Mouse (Mus musculus) layer of hippocampus, adult 18-20 months (tissue): ENCODE data around the gene Nckap5l. TPM values are rescaled to one million over a fixed set of nuclear protein-coding genes. Genes with fewer than 3 reads are reported as not detected.

Experiments used
- DNase-seq, 2 experiments: peaks; one replicate each; pipeline ENCODE4 v3.0.0; 2022; ENCODE audit warnings: low spot score in 2 of 2
- long read RNA-seq: library from polyadenylated mRNA; stranded (forward); transcript quantifications from one replicate; pipeline ENCODE4 v2.0.0, GENCODE M21; 2021
- total RNA-seq, 2 experiments: library from RNA; stranded (reverse); gene quantifications; 2 replicates each; pipeline ENCODE4 v1.2.3; 2021

Nckap5l gene
- 10 to 100 TPM; 15.8 to 16.5 TPM for total RNA-seq
- long read RNA-seq, full-length matches to known transcripts = 8 of 21 reads
- long read RNA-seq, partial matches to known transcripts = 5 of 21 reads
- long read RNA-seq, other reads (novel, unspliced or antisense) = 8 of 21 reads

GRCm38 (mm10) chr15:99457606-99458401, at the start of gene Nckap5l:
Gene Nckap5l, minus strand, starts transcription at chr15:99457748.
- peak; percentile 83 to 93 for DNase-seq

- DNase-seq = peak in 1 of 2 experiments; percentile 1
Measured at GRCm38 (mm10) chr15:99505324-99506095, 48.0 kb upstream of the Nckap5l start.

- DNase-seq = peak in 1 of 2 experiments; percentile 1
Measured at GRCm38 (mm10) chr15:99503256-99503655, 45.7 kb upstream of the Nckap5l start.

GRCm38 (mm10) chr15:99502311-99502831, 44.8 kb upstream of the Nckap5l start:
- DNase-seq = peak in 1 of 2 experiments; percentile 57

- peak; percentile 44 to 67 for DNase-seq
Measured at GRCm38 (mm10) chr15:99501292-99502260, 44.0 kb upstream of the Nckap5l start.

- DNase-seq = peak in 1 of 2 experiments; percentile 6
Measured at GRCm38 (mm10) chr15:99500320-99500719, 42.8 kb upstream of the Nckap5l start.

- DNase-seq = peak in 1 of 2 experiments; percentile 6
Measured at GRCm38 (mm10) chr15:99499726-99500125, 42.2 kb upstream of the Nckap5l start.

GRCm38 (mm10) chr15:99498781-99499180, 41.2 kb upstream of the Nckap5l start:
- DNase-seq = peak in 1 of 2 experiments; percentile 10

- no peak for DNase-seq
Measured at GRCm38 (mm10) chr15:99498356-99498755, 40.8 kb upstream of the Nckap5l start.

- peak; percentile 46 to 75 for DNase-seq
Measured at GRCm38 (mm10) chr15:99497527-99498242, 40.1 kb upstream of the Nckap5l start.

GRCm38 (mm10) chr15:99497061-99497460, 39.5 kb upstream of the Nckap5l start:
- DNase-seq = peak in 1 of 2 experiments; percentile 83

- no peak for DNase-seq
Measured at GRCm38 (mm10) chr15:99484745-99485144, 27.2 kb upstream of the Nckap5l start.

- DNase-seq = no peak
Measured at GRCm38 (mm10) chr15:99475814-99476213, 18.3 kb upstream of the Nckap5l start.

- peak; percentile 80 to 85 for DNase-seq
Measured at GRCm38 (mm10) chr15:99474576-99474926, 17.0 kb upstream of the Nckap5l start, which contains the start of gene Bcdin3d. Gene Bcdin3d, minus strand, starts transcription at chr15:99474730.

GRCm38 (mm10) chr15:99473801-99474575, 16.4 kb upstream of the Nckap5l start:
- peak in 1 of 2 experiments; percentile 36 for DNase-seq

GRCm38 (mm10) chr15:99472972-99473371, 15.4 kb upstream of the Nckap5l start:
- DNase-seq = no peak

GRCm38 (mm10) chr15:99471677-99472063, 14.1 kb upstream of the Nckap5l start:
- DNase-seq = no peak

GRCm38 (mm10) chr15:99470971-99471676, 13.6 kb upstream of the Nckap5l start:
- peak in 1 of 2 experiments; percentile 75 for DNase-seq
